Mouse (Mus musculus) midbrain, postnatal 0 days (tissue): ENCODE results near the gene Arsa. TPM values are rescaled to one million over a fixed set of nuclear protein-coding genes. Genes with fewer than 3 reads are reported as not detected.

ENCODE experiments used
- ATAC-seq: fragments of 200-750 bp; cut with Nextera tagmentation; 2 replicates; pipeline ENCODE4 v1.8.0; 2017; ENCODE audit warnings: moderate number of reproducible peaks, mild to moderate bottlenecking, moderate TSS enrichment, moderate library complexity; ENCODE audit not compliant: low FRiP score
- DNase-seq: peaks from one replicate; pipeline ENCODE4 v3.0.0-alpha.2; 2015; ENCODE audit warnings: low spot score
- H3K27ac ChIP-seq: fragments of 300-500 bp; sonication (generic); 2 replicates; pipeline ENCODE4 v1.5.1; 2014; ENCODE audit warnings: low read depth, mild to moderate bottlenecking, low read length, mixed read lengths
- H3K27me3 ChIP-seq: fragments of 300-500 bp; sonication (generic); 2 replicates; pipeline ENCODE4 v1.6.1; 2014; ENCODE audit warnings: low read length, control low read depth, mixed read lengths; ENCODE audit not compliant: insufficient read depth
- H3K36me3 ChIP-seq: fragments of 300-500 bp; sonication (generic); 2 replicates; pipeline ENCODE4 v1.6.1; 2014; ENCODE audit warnings: low read length, control low read depth, mixed read lengths; ENCODE audit not compliant: insufficient read depth
- H3K4me1 ChIP-seq: fragments of 300-500 bp; sonication (generic); 2 replicates; pipeline ENCODE4 v1.6.1; 2014; ENCODE audit warnings: mild to moderate bottlenecking, control low read depth, antibody characterized with exemption, low read length, mixed read lengths; ENCODE audit not compliant: insufficient read depth
- H3K4me2 ChIP-seq: fragments of 300-500 bp; sonication (generic); 2 replicates; pipeline ENCODE4 v1.6.1; 2014; ENCODE audit warnings: low read depth, mild to moderate bottlenecking, low read length, mixed read lengths; ENCODE audit not compliant: poor library complexity, severe bottlenecking
- H3K4me3 ChIP-seq: fragments of 300-500 bp; sonication (generic); 2 replicates; pipeline ENCODE4 v1.5.1; 2014; ENCODE audit warnings: low read depth, mild to moderate bottlenecking, low read length, moderate library complexity
- H3K9ac ChIP-seq: fragments of 300-500 bp; sonication (generic); replicated peaks from 2 replicates; pipeline ENCODE4 v1.6.1; 2014; ENCODE audit warnings: mild to moderate bottlenecking, low read length, moderate library complexity, mixed read lengths; ENCODE audit not compliant: poor library complexity, severe bottlenecking
- H3K9me3 ChIP-seq: fragments of 300-500 bp; sonication (generic); 2 replicates; pipeline ENCODE4 v1.6.1; 2016; ENCODE audit warnings: low read length, control low read depth
- CTCF ChIP-seq: IDR thresholded peaks from 2 replicates; pipeline ENCODE4 v1.5.1; 2016; ENCODE audit warnings: antibody characterized with exemption, mild to moderate bottlenecking
- WGBS: fragments of 180-500 bp; shearing (Covaris S2); extraction: QIAGEN DNeasy Blood & Tissue Kit; methylation state at CpG from one replicate; pipeline ENCODE4 v1.1.7; 2014; 5-methylcytosine and 5-hydroxymethylcytosine counted together
- polyA plus RNA-seq: library from polyadenylated mRNA; unstranded; fragments of >200 nt; fragmentation: Nextera tagmentation; extraction: Ambion mirVana; gene quantifications from 2 replicates; pipeline ENCODE4 v1.2.1, GENCODE M21; 2015
- total RNA-seq: library from RNA; depleted of rRNA; stranded (reverse); fragments of >200 nt; gene quantifications from 2 replicates; pipeline ENCODE4 v1.2.3, GENCODE M21; 2014

Gene Arsa
- total and polyA plus RNA-seq, 2 experiments from 2014 or later: 32.4 to 34.0 TPM

DNA sequence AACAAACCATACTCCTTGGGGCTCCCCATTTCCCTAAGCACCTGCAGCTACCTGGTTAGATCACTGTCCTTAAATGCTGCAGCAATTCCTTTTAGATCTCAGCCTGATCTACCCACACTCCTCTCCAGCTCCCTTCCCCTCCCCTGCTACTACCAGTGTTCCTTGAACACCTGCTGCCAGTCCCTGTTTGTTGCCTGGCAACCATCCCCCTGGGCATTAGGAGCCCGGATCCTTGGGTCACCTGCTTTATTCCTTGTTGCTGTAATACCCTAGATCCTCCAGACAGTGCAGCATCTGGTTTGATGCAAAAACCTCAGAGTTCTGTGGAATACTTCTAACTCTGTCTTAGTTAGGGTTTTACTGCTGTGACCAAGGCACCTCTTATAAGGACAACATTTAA is 12.2 kb downstream of the Arsa start:
- Histone ChIP-seq H3K9me3 (no peaks in the 10 kb centered on the region), H3K27me3 (no peaks in the 10 kb centered on the region), H3K4me3 (no peak overlapping the region), H3K4me1 (no peaks in the 10 kb centered on the region), H3K4me2 (no peak overlapping the region), H3K36me3 (peaks cover 28% of the 10 kb centered on the region), H3K9ac (no peak overlapping the region), H3K27ac (peak overlapping the region; percentile 55)
- DNase-seq (peak; percentile 78), ATAC-seq (peak; percentile 45; the same call in 1 of the 2 replicates)
- whole genome bisulfite sequencing: 6% methylated on average over 1 of the region's 1 CpGs
- TF ChIP-seq CTCF: peak; percentile 23; the same call in 1 of the 2 replicates

DNA sequence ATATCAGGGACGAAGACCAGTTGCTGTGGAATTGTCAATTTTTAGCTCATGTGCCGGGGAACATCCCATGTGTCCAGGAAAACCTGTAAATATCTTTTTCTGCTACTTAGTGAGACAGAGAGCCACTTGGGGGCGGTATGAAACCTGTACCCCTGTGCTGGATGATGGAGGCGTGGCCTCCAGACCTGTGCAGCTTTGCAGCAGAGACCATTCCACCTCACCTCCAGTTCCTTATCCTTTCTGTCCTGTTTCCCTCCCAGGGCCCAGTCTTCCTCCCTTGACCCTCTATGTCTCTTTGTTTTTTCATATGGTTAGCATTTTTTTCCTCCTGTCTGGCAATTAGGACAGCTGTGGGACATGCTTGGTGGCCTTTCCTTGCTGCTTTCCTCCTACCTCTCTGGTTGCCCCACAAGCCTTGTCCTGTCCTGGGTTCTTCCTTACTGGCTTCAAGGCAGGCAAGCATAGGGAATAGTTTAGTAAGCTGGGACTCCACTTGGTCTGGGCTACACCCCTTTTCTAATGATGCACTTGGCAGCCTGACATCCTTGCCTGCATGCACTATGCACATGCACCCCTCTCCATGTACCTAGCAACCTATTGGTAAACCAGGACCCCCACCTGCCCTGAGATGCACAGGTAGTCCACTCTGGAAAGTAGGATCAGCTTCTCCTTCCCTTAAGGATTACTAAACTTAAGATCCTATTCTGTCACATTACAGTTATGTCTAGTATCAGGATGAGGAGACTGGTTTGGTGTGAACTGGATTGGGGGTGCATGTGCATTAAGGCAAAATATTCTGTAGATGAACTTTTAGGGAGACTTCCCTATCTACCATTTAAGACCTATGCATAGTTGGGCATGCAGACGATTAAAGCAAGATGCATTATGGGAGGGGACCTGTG is 13.6 kb downstream of the Arsa start:
- peaks cover 41% of the 10 kb centered on the region for H3K36me3 ChIP-seq
- DNase-seq: no peak
- WGBS: 71% methylated on average over 5 of the region's 5 CpGs

DNA sequence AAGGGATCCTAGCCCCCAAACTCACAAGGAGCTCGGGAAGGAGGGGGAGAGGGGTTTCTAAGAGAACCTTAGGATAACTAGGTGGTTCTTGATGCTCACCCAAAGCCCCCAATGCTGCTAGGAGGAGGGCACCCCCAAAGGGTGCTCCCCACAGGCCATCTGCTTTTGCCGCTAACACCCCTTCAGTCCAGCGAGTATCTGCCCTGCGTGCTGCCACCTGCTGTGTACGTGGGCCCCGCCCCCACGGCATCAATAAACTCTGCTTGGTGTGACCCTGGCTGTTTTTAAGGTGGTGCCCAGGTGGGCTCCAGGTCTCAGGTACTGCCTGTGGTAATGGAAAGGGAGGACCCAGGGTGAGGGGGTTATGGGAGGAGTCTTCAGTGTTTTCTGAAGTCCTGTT is 15.0 kb downstream of the Arsa start:
- no peak for TF ChIP-seq CTCF
- DNase-seq: no peak
- Histone ChIP-seq H3K4me2 (no peak overlapping the region), H3K4me3 (no peak overlapping the region), H3K27me3 (no peaks in the 10 kb centered on the region), H3K36me3 (peaks cover 55% of the 10 kb centered on the region), H3K9me3 (no peaks in the 10 kb centered on the region), H3K9ac (no peak overlapping the region), H3K4me1 (no peaks in the 10 kb centered on the region), H3K27ac (no peak overlapping the region)
- ATAC-seq: no peak
- 80% methylated on average over 7 of the region's 7 CpGs for whole genome bisulfite sequencing

More for the DNA sequence above, 13.6 kb downstream of the Arsa start:
- Histone ChIP-seq H3K9ac (no peak overlapping the region), H3K4me2 (no peak overlapping the region), H3K9me3 (no peaks in the 10 kb centered on the region), H3K4me3 (no peak overlapping the region), H3K27me3 (no peaks in the 10 kb centered on the region), H3K27ac (no peak overlapping the region), H3K4me1 (no peaks in the 10 kb centered on the region)
- no peak for ATAC-seq
- peak; percentile 46 for TF ChIP-seq CTCF

DNA sequence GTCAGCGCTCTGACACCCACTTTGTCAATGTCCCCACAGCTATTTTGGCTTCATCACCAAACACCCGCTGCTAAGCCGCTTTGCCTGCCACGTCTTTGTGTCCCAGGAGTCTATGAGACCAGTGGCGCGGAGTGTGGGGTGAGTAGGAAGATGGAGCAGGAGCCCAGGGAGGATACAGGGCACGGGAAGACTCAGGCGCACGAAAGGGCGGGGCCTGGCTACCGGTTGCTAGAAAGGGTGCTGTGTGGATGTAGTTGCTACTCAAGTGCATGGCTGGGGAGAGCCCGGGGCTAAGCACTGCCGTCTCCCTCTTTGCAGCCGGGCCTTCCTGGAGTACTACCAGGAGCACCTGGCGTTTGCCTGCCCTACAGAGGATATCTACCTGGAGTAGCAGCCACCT is 15.9 kb downstream of the Arsa start:
- ATAC-seq: no peak
- Histone ChIP-seq H3K4me3 (no peak overlapping the region), H3K27ac (no peak overlapping the region), H3K9me3 (no peaks in the 10 kb centered on the region), H3K27me3 (no peaks in the 10 kb centered on the region), H3K36me3 (peaks cover 64% of the 10 kb centered on the region), H3K4me2 (no peak overlapping the region), H3K9ac (no peak overlapping the region), H3K4me1 (no peaks in the 10 kb centered on the region)
- WGBS: 87% methylated on average over 13 of the region's 15 CpGs
- DNase-seq: no peak
- TF ChIP-seq CTCF: no peak

DNA sequence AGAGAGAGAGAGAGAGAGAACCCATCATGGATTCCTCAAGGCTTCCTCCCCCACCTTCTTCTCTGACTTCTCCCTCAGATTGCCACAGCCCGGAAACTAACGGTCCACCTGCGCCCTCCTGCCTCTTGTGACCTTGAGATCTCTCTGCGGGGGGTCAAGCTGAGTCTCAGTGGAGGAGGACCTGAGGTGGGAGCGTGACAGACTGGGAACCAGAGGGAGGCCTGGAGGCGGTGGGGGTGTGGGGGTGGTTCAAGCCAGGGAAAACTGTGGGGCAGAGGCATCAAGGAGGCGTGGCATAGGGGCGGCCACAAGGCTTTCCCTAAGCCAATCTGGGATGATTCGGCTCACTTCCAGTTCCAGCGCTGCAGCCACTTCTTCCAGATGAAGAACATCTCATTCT is 16.9 kb downstream of the Arsa start:
- no peaks in the 10 kb centered on the region for H3K27me3 ChIP-seq
- H3K4me3 ChIP-seq: no peak overlapping the region
- H3K4me2 ChIP-seq: no peak overlapping the region
- no peak for DNase-seq
- ATAC-seq: no peak
- H3K9ac ChIP-seq: no peak overlapping the region
- 74% methylated on average over 10 of the region's 10 CpGs for WGBS
- peaks cover 5% of the 10 kb centered on the region for H3K4me1 ChIP-seq
- peaks cover 64% of the 10 kb centered on the region for H3K36me3 ChIP-seq
- no peak overlapping the region for H3K27ac ChIP-seq
- H3K9me3 ChIP-seq: no peaks in the 10 kb centered on the region
- no peak for TF ChIP-seq CTCF

DNA sequence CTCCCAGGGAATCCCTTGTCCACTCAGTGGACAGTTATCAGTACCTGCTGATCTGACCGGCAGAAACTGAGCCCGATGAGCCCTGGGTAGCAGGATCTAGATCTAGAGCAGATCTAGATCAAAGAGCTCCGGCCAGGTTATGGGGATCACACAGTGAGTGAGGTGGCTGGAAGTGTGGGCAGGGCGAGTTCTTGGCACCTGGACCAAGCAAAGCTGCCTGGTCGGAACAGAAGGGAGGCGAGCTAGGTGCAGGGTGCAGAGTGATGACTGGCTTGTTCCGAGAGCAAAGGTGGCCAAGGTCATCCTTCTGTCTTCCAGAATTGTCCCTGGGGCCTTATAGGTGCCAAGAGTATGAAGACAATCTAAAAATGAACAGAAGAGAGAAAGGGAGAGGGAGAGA is 17.4 kb downstream of the Arsa start:
- no peak for TF ChIP-seq CTCF
- DNase-seq: no peak
- ATAC-seq: no peak
- WGBS: 93% methylated on average over 7 of the region's 7 CpGs
- H3K4me2 ChIP-seq: no peak overlapping the region
- peaks cover 8% of the 10 kb centered on the region for H3K4me1 ChIP-seq
- no peak overlapping the region for H3K9ac ChIP-seq
- no peaks in the 10 kb centered on the region for H3K27me3 ChIP-seq
- H3K9me3 ChIP-seq: no peaks in the 10 kb centered on the region
- no peak overlapping the region for H3K4me3 ChIP-seq
- peaks cover 64% of the 10 kb centered on the region for H3K36me3 ChIP-seq
- H3K27ac ChIP-seq: no peak overlapping the region
